Comparison of ENCODE assay signal across 10 mouse cellular contexts in genomic region chr9:32064007-32064550, GRCm38 (mm10).
"Had no signal": no experiment of that assay in that cellular context is flagged by ENCODE, and none has a peak within 500 bp of the region (broad histone marks: within the 10 kb centered on the region; RNA-seq: fewer than 3 reads in every experiment).

No protein-coding gene starts in this region.

- H3K9ac ChIP-seq: intestine, embryonic 15.5 days; limb, embryonic 15.5 days; liver, embryonic 12.5 days; lung, embryonic 14.5 days; midbrain, embryonic 12.5 days had no signal

- H3K27ac ChIP-seq: intestine, embryonic 15.5 days; limb, embryonic 15.5 days; liver, embryonic 12.5 days; midbrain, embryonic 12.5 days had no signal

- DNase-seq: kidney, adult 18-20 months; kidney, postnatal 10 days; lung, embryonic 14.5 days; lung, postnatal 10 days; lung, postnatal 4 days; thymus, postnatal 4 days had no signal

- H3K4me1 ChIP-seq: intestine, embryonic 15.5 days; liver, embryonic 12.5 days; midbrain, embryonic 12.5 days had no signal

- H3K4me3 ChIP-seq: intestine, embryonic 15.5 days; limb, embryonic 15.5 days; liver, embryonic 12.5 days; midbrain, embryonic 12.5 days had no signal

- H3K27me3 ChIP-seq: intestine, embryonic 15.5 days; limb, embryonic 15.5 days; liver, embryonic 12.5 days; midbrain, embryonic 12.5 days had no signal

- H3K36me3 ChIP-seq: intestine, embryonic 15.5 days; limb, embryonic 15.5 days; liver, embryonic 12.5 days; midbrain, embryonic 12.5 days had no signal
